Mouse (Mus musculus) layer of hippocampus, adult 11-12 months (tissue): Measurements from ENCODE around the gene Rgs16.

Source experiments
- DNase-seq: peaks from one replicate; pipeline ENCODE4 v3.0.0; 2022; ENCODE audit warnings: low spot score

The Rgs16 gene

DNA sequence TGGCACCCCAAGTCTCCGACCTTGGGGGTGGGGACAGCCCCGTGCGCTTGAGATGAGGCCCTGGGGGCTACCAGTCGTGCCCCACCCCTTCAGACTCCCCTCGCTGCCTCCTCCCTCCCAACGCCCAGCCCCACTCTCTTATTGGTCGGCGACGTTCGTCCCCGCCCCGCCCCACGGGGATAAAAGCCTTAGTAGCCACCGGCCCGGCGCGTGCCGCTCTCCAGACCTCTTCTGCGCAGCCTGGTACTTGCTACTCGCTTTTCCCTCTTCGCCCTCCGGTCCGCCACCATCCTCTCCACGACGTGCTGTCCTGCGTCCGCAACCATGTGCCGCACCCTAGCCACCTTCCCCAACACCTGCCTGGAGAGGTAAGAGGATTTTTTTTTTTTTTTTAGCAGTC lies at the start of gene Rgs16:
Rgs16 (plus strand) TSS at position 205 of the 400 bp plus-strand sequence.
- DNase-seq = peak; percentile 66

DNA sequence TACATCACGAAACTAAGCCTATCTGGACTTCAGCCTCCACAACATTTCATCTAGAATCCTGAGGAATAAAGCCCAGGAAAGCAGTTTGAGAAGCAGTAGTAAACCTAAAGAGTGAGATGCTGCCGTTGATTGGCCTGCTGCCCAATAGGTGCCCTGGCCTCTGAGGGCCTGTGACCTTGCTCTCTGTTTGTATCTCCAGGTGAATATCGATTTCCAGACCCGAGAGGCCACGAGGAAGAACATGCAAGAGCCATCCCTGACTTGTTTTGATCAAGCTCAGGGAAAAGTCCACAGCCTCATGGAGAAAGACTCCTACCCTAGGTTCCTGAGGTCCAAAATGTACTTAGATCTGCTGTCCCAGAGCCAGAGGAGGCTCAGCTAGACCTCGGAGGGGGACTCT lies 47.6 kb upstream of the Rgs16 start:
- DNase-seq = no peak

DNA sequence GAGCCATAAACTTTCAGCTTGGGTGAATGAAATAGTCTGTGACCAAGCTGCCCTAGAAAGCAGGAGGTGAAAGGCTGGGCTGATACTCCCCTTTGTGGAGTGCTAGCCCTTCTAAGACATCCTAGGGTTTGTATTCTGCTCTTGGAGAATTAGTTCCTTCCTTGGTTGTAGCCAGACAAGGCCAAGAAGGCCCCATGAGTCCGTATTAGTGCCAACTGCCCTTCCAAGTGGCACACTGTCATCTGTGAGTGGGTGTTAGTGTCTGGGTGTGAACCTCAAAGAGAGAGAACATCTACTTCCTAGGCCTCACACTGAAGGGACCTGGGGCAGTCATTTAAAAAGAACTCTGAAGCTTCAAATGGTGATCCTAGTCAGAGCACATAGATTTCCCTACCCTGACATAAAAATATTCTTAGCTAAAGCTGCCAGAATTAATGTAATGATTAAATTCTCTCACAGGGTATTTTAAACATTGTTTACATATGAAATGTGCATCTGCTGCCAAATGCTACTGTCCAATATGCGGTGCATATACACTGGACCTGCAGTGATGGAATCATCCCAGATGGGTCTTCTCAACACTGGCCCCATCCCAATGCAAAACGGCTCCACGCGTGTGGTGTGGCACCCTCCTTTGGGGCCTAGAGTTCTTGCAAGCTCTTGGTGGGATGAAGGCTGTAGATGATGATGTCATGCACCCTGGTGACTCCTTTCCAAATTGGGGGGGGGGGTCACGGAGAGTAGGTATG lies 45.6 kb upstream of the Rgs16 start:
- no peak for DNase-seq

DNA sequence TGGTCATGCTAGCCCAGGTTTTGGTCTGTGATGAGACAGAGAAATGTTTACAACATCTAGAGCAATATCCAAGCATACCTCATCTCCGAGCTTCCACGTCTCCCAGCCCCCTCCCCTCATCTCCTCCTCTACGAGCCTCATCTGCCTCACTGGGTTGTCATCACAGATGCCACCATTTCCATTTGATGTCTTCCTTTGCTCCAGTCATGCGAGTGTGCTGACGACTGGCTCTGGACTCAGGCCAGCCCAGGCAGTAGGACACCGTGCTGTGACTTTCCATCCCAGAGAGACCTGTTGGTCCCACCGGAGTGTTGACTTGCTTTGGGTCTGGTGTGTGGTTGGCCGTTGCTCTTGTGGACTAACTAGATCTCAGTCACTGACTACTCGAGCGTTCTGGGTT lies 44.8 kb upstream of the Rgs16 start:
- no peak for DNase-seq

DNA sequence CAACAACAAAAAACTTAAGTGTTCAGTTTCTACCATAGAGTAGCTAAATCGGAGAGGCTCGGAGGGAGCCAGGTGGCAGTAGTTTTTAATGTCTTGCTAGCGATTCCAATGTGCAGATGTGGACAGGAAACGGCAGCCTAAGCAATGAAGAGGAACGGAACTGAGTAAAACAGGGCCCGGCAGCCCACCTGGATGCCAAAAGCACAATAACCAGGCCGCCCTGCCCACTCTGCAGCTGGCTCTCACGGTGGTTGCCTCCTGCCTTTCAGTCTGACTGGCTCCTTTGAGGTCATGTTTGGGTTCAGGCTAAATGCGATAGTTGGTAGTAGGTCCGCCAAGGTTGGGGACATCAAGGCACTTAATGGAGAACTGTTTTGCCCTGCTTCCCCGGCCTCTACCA lies 44.1 kb upstream of the Rgs16 start:
- no peak for DNase-seq

DNA sequence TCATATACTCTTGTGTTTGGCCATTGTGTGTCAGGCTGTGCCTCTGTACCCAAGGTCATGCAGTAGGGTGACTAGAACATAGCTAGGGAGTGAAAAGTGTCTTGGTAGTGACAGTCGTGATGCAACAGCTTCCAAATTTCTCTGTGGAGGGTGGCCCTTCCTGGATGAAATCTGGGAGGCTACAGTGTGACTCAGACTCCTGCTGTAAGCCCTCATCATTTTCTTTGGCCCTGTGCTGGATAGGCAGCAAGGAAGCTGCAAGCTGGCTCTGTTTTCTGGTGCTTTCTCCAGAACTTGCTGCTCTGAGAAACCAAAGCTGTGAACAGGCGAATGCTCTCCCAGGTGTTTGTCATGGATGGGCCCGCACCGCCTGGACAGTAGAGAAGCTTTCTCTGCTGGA lies 43.6 kb upstream of the Rgs16 start:
- DNase-seq = no peak

DNA sequence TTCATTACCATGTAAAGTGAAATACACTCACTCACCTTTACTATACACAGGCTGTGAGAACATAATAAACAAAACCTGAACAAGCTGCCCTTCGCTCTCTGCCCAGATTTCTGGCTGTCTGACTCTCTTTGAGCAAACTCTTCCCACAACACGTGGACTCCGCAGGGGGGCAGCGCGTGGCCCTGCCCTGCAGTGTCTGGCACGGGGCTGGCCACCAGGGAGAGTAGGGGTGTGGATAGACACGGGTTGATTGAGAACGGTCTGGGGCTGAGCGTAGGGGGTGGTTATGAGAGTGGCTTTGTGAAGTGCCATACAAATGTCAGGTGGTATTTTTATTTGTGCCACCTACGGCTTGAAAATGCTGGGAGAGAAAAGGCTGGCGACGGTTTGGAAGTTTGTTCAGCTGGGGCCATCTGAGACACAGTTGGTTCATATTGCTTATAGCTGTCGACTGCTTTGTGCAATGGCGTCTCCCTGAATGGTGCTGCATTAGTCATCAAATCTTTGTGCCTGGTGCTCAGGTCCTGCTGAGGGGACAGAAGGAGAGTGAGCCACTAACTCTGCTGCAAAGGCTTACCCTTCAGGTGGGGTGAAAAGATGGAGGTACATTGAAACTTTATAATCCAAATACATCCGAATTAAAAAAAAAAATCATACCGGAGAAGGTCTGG lies 42.4 kb upstream of the Rgs16 start:
- DNase-seq = no peak

DNA sequence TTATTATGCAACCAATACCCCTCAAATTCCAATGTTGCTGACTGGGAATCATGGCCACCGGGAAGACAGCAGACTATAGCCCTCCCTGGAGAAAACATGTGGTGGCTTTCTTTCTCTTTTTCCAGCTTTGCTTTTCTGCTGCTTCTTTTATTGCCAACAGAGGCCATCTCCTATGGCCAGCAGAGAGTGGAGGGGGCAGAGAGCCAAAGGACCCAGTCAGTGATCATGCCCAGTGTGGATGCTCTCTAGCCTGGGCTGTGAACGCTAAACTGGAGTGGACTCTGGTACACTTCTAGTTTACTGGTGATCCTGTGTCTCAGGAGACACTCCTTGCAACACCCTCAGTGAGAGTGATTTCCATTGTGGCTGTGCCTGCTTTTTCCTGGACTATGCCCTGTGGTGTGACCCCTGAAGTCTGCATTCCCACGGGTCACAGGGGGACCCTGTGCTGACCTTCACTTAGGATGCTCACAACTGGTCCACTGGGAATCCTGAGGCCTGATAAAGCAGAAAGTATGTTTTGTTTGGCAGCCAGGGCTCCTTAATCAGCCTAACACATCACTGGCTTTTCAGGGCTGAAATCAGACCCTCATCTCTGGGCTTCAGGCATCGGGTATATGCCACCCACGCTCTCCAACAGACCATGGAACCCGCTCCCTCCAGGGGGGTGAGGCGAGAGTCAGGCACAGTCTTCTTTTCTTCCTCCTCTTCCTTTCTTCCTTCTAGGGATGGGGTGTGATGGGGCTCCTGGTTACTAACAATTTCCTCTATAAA lies 41.7 kb upstream of the Rgs16 start:
- no peak for DNase-seq

DNA sequence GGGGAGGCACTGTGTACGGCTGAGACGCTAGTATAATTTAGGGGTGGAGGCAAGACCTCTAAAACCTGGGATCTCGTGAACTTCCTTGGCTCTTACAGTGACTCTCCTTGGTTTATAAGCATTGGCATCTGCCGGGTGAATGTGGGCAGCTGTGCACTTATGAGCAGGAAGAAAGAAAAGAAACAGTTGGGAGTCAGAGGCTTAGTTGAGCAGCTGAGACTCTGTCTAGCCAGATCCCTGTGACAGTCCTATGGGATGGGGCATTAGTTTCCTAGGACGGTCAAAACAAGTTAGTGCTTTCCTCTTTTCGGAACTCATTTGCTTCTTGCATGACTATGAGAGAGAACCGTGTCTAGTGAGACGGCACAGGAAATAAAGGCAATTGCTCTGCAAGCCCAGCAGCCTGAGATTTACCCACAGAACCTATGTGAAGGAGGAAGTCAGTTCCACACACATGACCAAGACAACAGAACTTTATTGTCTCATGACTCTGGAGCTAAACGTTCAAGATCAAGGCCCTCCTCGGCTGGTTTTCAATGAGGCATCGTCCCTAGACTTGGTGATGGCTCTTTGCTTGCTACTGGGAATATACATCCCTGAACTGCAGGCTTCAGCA lies 39.6 kb upstream of the Rgs16 start:
- DNase-seq = no peak

DNA sequence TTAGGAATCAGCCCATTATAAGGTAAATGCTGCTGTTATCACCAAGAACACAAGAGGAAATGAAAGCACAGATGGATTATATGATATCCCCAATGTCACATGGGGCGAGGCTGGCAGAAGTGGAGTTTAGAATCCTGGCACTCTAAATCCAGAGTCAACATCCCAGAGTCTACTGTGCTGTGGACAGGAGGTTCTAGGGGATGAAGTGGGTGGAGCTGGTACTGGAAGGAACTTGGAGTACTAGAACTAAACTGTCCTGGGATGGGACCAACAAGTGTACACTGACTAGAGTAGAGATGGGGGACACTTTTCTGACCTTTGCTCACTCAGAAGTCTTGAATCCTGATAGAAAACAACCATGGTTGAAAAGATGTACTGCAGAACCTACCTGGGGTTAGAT lies 38.7 kb upstream of the Rgs16 start:
- DNase-seq = no peak

DNA sequence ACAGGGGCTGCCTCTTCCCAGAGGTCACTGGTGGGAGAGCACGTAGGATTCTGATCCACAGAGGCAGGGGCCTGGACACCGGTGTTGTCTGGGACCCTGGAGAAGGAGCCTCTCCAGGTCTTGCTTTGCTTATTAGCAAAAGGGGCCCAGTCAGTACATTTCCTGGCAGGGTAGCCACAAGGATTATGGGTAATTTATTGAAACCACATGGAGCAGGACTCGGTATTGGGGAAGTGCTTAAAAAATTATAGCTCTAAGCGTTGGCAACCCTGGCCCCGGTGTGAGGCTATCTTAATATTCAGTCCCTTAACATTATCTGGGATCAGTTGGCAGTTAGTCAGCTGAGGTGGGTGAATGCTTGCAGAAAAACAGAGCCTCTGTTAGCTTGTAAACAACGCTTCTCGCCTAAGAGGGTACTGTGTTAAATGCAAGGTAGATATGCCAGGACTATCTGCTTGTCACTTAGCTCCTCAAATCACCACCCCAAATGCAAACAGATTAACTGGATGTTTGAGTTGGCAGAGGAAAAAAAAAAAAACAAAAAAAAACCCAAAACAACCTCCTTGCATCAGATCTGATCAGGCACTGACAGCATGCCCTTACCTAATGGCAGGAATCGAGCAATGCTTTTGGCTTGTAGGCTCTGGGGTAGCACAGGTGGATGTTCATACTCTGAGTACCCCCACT lies 37.8 kb upstream of the Rgs16 start:
- no peak for DNase-seq

DNA sequence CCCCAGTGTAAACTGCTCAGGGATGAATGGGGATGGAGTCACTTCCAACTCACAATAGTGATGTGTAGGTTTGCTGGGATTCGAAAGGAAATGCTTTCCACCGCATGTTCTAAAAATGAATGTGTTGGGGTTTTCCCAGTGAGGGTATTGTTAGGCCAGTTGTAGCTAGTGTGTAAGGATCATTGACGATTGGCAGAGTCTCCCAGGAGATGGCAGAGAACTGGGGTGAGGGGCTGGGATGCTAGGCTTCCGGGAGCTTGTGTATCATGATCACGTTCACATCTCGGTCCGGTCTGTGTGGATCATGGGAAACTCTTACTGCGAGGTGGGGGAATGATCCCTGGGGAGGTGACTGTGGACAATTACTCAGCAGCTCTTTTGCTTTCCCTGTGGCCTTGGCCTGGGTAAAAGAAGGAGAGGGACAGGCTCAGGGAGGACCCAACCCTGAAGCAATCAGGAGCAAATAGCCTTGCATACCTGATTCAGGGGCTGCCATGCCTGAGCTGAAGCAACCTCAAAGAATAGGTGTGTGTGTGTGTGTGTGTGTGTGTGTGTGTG lies 37.2 kb upstream of the Rgs16 start:
- no peak for DNase-seq

DNA sequence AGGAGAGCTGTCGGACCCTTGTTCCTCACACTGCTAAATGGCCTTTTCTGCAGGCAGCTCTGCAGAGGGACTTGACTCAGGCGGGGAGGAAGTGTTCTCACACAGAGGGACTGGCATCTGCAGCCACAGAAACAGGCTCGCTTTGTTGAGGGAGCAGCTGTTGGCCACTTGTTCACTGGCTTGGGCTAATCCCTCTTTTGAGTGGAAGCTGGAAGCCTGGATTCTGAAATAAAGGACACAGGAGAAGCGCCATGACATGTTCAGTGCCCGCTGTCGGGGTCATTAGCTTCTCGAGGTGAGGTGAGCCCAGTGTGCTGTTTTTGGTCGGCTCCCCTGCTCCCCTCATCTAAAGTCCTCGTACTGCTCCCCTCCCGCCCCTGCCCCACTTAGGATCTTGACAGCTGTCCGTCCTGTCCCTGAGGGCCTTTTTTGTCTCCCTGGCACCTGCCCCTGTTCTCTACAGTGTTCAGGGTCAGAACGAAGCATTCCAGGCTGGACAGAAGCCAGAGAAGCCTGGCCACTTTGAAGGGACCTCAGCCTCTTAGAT lies 36.6 kb upstream of the Rgs16 start:
- peak; percentile 58 for DNase-seq

DNA sequence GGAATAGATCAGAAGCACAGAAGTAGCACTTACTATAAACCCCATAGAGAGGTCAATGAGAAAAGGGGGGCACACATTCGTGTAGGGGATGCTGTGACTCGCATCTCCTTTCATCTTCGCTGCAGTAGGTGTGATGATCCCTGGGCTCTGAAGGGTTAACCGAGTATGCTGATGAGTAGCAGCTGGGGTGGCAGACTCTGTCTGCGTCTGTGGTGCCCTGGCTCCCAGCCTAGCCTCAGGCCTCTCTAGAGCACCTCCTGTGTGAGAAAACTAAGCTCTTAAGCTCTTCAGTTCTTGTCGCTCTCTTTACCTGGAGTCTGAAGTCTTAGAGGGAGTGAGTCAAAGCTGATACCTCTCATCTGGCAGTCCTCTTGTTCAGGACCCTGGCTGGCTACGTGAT lies 36.0 kb upstream of the Rgs16 start:
- no peak for DNase-seq

DNA sequence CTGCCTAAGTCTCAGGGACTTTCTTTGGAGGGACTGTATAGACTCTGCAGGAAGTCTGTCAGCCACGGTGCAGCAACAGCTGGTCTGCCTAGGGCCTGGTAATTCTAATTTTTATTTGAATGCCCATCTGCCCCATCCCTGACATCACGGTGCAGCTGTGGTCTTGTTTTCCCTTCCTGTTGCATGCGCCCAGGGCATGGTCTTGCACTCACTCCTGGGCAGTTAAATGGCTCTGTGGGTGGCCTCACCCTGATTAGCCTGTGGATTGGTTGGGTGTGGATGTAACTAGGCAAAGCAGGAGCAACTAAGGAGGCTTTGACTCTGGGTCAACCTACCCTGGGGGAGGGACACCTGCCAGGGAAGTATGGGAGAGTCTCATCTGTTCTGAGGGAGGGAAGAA lies 35.2 kb upstream of the Rgs16 start:
- no peak for DNase-seq

DNA sequence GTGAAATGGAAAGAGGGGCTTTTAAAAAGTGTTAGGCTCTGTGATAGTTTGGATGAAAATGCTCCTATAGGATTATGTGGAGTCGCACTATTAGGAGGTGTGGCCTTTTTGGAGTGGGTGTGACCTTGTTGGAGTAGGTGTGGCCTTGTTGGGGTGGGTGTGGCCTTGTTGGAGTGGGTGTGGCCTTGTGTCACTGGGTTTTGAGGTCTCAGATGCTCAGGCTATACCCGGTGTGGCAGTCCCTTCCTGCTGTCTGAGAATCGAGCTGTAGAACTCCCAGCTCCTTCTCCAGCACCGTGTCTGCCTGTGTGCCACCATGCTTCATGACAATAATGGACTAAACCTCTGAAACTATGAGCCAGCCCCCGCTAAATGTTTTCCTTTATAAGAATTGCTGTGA lies 31.5 kb upstream of the Rgs16 start:
- no peak for DNase-seq

DNA sequence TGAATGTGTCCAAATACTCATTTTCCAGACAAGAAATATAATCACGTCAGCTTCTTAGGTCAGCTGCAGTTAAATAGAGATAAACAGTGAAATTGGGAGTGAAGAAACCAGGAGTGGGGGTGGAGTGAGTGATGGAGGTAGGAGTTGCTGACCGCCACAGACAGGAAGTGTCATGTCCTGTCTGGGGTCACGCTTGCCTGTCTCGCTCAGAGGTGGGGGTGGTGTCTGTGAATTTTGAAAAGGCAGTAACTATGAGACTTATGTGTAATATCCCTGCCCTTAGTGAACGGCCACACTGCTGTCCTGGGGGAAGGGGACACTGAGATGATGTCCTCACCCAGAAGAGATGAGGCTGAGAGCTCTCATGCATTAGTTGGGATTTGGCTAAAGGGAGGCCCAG lies 30.7 kb upstream of the Rgs16 start:
- no peak for DNase-seq

DNA sequence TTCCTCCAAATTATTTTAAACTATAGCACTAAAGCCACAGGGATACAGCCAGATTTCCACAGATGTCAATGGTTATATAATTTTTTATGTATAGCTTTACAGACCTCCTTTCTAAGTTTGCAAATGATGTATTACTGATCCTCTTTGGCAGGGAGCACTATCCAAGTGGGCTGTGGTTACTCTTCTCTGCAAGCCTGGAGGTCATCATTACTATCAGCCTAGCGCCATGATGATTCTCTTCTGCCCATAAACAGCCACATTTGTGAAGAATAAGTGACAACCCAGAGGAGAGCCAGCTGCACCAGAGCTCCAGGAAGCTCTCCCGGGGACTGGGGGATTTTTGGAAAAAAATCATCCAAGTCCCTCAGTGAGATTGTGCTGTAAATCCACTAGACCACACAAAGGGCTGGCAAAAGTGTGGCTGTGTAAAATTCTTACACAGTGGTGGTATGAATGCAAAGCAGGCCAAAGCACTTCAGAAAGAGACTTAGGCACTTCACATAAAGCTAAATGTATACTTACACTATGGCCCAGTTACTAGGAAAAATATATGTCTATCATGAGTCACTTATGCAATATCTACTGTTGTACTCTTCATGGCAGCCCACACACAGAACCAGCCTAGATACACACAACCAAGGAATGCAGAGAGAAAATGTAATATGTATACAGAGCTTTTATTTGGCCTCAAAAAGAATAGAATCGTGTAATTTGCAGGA lies 28.4 kb upstream of the Rgs16 start:
- DNase-seq = no peak

DNA sequence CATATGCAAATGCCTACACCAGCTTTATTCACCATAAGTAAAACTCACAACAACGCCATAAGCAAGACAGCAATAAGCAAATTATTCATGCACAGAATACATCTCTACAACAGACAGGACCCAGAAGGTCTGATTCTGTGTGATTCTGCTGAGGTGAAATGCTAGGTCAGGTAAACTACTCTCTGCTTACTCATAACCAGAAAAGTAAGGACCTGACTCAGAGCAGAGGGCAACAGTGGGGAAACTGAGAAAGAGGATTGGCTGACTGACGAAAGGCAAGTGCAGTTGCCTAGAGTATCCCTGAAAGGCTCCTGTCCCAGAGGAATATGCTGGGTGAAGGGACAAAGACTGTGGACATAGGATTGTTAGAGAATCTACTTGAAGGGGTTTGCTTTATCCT lies 27.5 kb upstream of the Rgs16 start:
- no peak for DNase-seq

DNA sequence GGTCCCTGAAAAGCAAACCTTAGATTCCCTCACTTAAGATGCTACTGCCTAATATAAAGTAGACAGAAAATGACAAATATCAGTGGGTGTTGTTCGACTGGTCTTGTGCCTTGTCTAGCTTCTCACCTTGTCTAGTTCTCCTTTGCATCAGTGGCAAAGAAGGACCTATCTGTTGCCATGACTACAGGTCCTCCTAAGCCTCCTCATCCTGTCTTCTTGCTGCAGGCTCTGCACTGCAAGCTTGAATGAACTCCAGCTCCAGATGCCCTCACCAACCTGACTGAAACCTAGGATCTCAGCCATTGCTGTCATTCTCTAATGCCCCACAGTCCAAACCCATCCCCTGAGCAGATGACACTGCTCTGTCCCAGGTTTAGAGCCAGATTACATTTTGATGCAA lies 22.2 kb upstream of the Rgs16 start:
- no peak for DNase-seq

DNA sequence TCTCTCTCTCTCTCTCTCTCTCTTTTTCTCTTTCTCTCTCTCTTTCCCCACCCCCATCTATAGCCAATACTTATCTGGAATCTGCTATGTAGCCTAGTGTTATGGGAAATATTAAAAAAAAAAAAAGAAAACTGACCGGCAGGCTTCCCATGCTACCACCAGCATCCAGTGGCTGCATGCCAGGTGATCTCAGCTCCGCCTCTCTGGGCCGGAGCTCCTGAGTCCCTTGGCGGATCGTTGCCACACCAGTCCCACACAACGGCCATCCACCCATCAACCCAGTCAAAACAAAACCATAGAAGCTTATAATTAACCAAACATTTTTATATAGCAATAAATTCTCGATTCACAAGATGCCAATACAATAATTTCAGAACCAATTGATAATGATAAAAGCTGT lies 19.2 kb upstream of the Rgs16 start:
- DNase-seq = no peak
